Mouse (Mus musculus) forebrain, embryonic 11.5 days (tissue): ENCODE data around the gene Aknad1. TPM values are rescaled to one million over a fixed set of nuclear protein-coding genes. Genes with fewer than 3 reads are reported as not detected.

Experiments
- ATAC-seq: fragments of 200-750 bp; cut with Nextera tagmentation; replicated peaks from 2 replicates; pipeline ENCODE4 v1.8.0; 2017; ENCODE audit warnings: moderate TSS enrichment; ENCODE audit not compliant: low FRiP score
- DNase-seq: peaks from one replicate; pipeline ENCODE4 v3.0.0-alpha.2; 2017; ENCODE audit warnings: low spot score
- H3K27ac ChIP-seq: fragments of 300-500 bp; sonication (generic); 2 replicates; pipeline ENCODE4 v1.5.1; 2014; ENCODE audit warnings: low read depth, low read length
- H3K27me3 ChIP-seq: fragments of 300-500 bp; sonication (generic); 2 replicates; pipeline ENCODE4 v1.6.1; 2014; ENCODE audit warnings: mild to moderate bottlenecking, low read length, mixed read lengths; ENCODE audit not compliant: control insufficient read depth, insufficient read depth
- H3K36me3 ChIP-seq: fragments of 300-500 bp; sonication (generic); 2 replicates; pipeline ENCODE4 v1.6.1; 2014; ENCODE audit warnings: mild to moderate bottlenecking, low read length, moderate library complexity, mixed read lengths; ENCODE audit not compliant: control insufficient read depth, insufficient read depth
- H3K4me1 ChIP-seq: fragments of 300-500 bp; sonication (generic); replicated peaks from 2 replicates; pipeline ENCODE4 v1.6.1; 2014; ENCODE audit warnings: low read length, mixed read lengths; ENCODE audit not compliant: control insufficient read depth, insufficient read depth
- H3K4me2 ChIP-seq: fragments of 300-500 bp; sonication (generic); 2 replicates; pipeline ENCODE4 v1.6.1; 2014; ENCODE audit warnings: low read depth, mild to moderate bottlenecking, low read length, moderate library complexity, mixed read lengths; ENCODE audit not compliant: severe bottlenecking
- H3K4me3 ChIP-seq: fragments of 300-500 bp; sonication (generic); 2 replicates; pipeline ENCODE4 v1.5.1; 2014; ENCODE audit warnings: low read depth, low read length
- H3K9ac ChIP-seq: fragments of 300-500 bp; sonication (generic); 2 replicates; pipeline ENCODE4 v1.6.1; 2014; ENCODE audit warnings: low read length
- H3K9me3 ChIP-seq: fragments of 300-500 bp; sonication (generic); 2 replicates; pipeline ENCODE4 v1.6.1; 2016; ENCODE audit warnings: low read length, mixed read lengths; ENCODE audit not compliant: control insufficient read depth
- WGBS: fragments of 180-500 bp; shearing (Covaris S2); extraction: QIAGEN DNeasy Blood & Tissue Kit; methylation state at CpG from one replicate; pipeline ENCODE4 v1.1.7; 2014; 5-methylcytosine and 5-hydroxymethylcytosine counted together
- polyA plus RNA-seq: library from polyadenylated mRNA; unstranded; fragments of >200 nt; fragmentation: Nextera tagmentation; extraction: Ambion mirVana; gene quantifications from 2 replicates; pipeline ENCODE4 v1.2.1, GENCODE M21; 2014

Aknad1 gene
- polyA plus RNA-seq, 1 experiment from 2014 or later = not detected

- ATAC-seq = no peak
- H3K9ac ChIP-seq = no peak overlapping the region
- 86% methylated on average over 2 of the region's 2 CpGs for WGBS
- H3K4me2 ChIP-seq = no peak overlapping the region
- H3K4me3 ChIP-seq = no peak overlapping the region
- no peaks in the 10 kb centered on the region for H3K4me1 ChIP-seq
- no peaks in the 10 kb centered on the region for H3K27me3 ChIP-seq
- H3K27ac ChIP-seq = no peak overlapping the region
- no peaks in the 10 kb centered on the region for H3K36me3 ChIP-seq
- no peaks in the 10 kb centered on the region for H3K9me3 ChIP-seq
- no peak for DNase-seq
Observed at GRCm38 (mm10) chr3:108755542-108755941, 16.1 kb downstream of the Aknad1 start.

- 67% methylated on average over 1 of the region's 1 CpGs for WGBS
- ATAC-seq = no peak
- DNase-seq = no peak
- no peaks in the 10 kb centered on the region for H3K9me3 ChIP-seq
- no peak overlapping the region for H3K4me2 ChIP-seq
- no peaks in the 10 kb centered on the region for H3K4me1 ChIP-seq
- H3K4me3 ChIP-seq = no peak overlapping the region
- H3K9ac ChIP-seq = no peak overlapping the region
- H3K36me3 ChIP-seq = no peaks in the 10 kb centered on the region
- H3K27ac ChIP-seq = no peak overlapping the region
- no peaks in the 10 kb centered on the region for H3K27me3 ChIP-seq
Observed at GRCm38 (mm10) chr3:108756131-108756530, 16.7 kb downstream of the Aknad1 start.

GRCm38 (mm10) chr3:108757570-108757969 lies 18.1 kb downstream of the Aknad1 start:
- WGBS = 77% methylated on average over 9 of the region's 9 CpGs
- no peak for DNase-seq

GRCm38 (mm10) chr3:108759566-108760420 lies 20.3 kb downstream of the Aknad1 start:
- Histone ChIP-seq H3K4me2 (no peak overlapping the region), H3K4me1 (no peaks in the 10 kb centered on the region), H3K9me3 (no peaks in the 10 kb centered on the region), H3K36me3 (no peaks in the 10 kb centered on the region), H3K9ac (no peak overlapping the region), H3K27me3 (no peaks in the 10 kb centered on the region), H3K27ac (no peak overlapping the region), H3K4me3 (no peak overlapping the region)
- no peak for ATAC-seq
- no peak for DNase-seq
- 90% methylated on average over 11 of the region's 11 CpGs for WGBS

More at GRCm38 (mm10) chr3:108757570-108757969, 18.1 kb downstream of the Aknad1 start:
- H3K27ac ChIP-seq = no peak overlapping the region
- H3K9ac ChIP-seq = no peak overlapping the region
- no peak overlapping the region for H3K4me2 ChIP-seq
- no peaks in the 10 kb centered on the region for H3K36me3 ChIP-seq
- no peaks in the 10 kb centered on the region for H3K4me1 ChIP-seq
- no peaks in the 10 kb centered on the region for H3K27me3 ChIP-seq
- no peak for ATAC-seq
- no peaks in the 10 kb centered on the region for H3K9me3 ChIP-seq
- no peak overlapping the region for H3K4me3 ChIP-seq

- no peak for DNase-seq
- WGBS = 90% methylated on average over 7 of the region's 7 CpGs
Observed at GRCm38 (mm10) chr3:108762597-108763111, 23.2 kb downstream of the Aknad1 start.

GRCm38 (mm10) chr3:108763691-108764090 lies 24.2 kb downstream of the Aknad1 start:
- no peak overlapping the region for H3K9ac ChIP-seq
- no peaks in the 10 kb centered on the region for H3K36me3 ChIP-seq
- H3K4me3 ChIP-seq = no peak overlapping the region
- ATAC-seq = no peak
- no peak for DNase-seq
- H3K27me3 ChIP-seq = no peaks in the 10 kb centered on the region
- H3K9me3 ChIP-seq = no peaks in the 10 kb centered on the region
- no peaks in the 10 kb centered on the region for H3K4me1 ChIP-seq
- no peak overlapping the region for H3K27ac ChIP-seq
- H3K4me2 ChIP-seq = no peak overlapping the region
- 75% methylated on average over 2 of the region's 2 CpGs for WGBS

More at GRCm38 (mm10) chr3:108762597-108763111, 23.2 kb downstream of the Aknad1 start:
- Histone ChIP-seq H3K4me1 (no peaks in the 10 kb centered on the region), H3K9ac (no peak overlapping the region), H3K36me3 (no peaks in the 10 kb centered on the region), H3K9me3 (no peaks in the 10 kb centered on the region), H3K27me3 (no peaks in the 10 kb centered on the region), H3K4me3 (no peak overlapping the region), H3K27ac (no peak overlapping the region), H3K4me2 (no peak overlapping the region)
- no peak for ATAC-seq

GRCm38 (mm10) chr3:108764976-108765375 lies 25.5 kb downstream of the Aknad1 start:
- H3K9me3 ChIP-seq = no peaks in the 10 kb centered on the region
- no peak for DNase-seq
- no peak overlapping the region for H3K27ac ChIP-seq
- H3K4me1 ChIP-seq = no peaks in the 10 kb centered on the region
- no peak for ATAC-seq
- no peaks in the 10 kb centered on the region for H3K36me3 ChIP-seq
- H3K4me3 ChIP-seq = no peak overlapping the region
- H3K9ac ChIP-seq = no peak overlapping the region
- no peak overlapping the region for H3K4me2 ChIP-seq
- 74% methylated on average over 7 of the region's 7 CpGs for WGBS
- H3K27me3 ChIP-seq = no peaks in the 10 kb centered on the region

GRCm38 (mm10) chr3:108765476-108765875 lies 26.0 kb downstream of the Aknad1 start:
- DNase-seq = no peak
- 83% methylated on average over 7 of the region's 7 CpGs for WGBS
- Histone ChIP-seq H3K36me3 (no peaks in the 10 kb centered on the region), H3K4me2 (no peak overlapping the region), H3K27ac (no peak overlapping the region), H3K4me3 (no peak overlapping the region), H3K4me1 (no peaks in the 10 kb centered on the region), H3K27me3 (no peaks in the 10 kb centered on the region), H3K9ac (no peak overlapping the region), H3K9me3 (no peaks in the 10 kb centered on the region)
- ATAC-seq = no peak

GRCm38 (mm10) chr3:108766943-108767342 lies 27.5 kb downstream of the Aknad1 start:
- Histone ChIP-seq H3K36me3 (no peaks in the 10 kb centered on the region), H3K9ac (no peak overlapping the region), H3K9me3 (no peaks in the 10 kb centered on the region), H3K27me3 (no peaks in the 10 kb centered on the region), H3K4me3 (no peak overlapping the region), H3K4me1 (no peaks in the 10 kb centered on the region), H3K4me2 (no peak overlapping the region), H3K27ac (no peak overlapping the region)
- ATAC-seq (no peak), DNase-seq (no peak)
- WGBS = 90% methylated on average over 7 of the region's 7 CpGs
